Comparison of ENCODE assay signal across 8 mouse cellular contexts in the genomic region with DNA sequence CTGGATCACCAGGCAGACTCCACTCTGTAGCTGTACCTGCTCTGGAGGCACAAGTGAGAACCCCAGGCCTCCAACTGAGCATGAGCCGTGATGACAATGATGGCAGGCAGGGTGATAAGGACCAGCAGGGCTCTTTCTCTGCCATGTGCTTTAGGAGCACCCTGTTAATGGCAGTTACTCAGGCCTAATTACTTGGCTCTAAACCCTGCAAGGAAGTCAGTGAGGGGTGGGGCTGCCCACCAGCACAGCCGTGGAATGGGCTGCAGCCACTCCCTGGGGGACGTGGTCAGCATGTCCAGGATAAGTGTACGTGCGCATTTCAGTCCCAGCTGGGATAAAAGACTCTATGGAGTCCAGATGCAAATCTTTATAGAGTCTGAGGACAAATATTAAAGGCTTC. TPM values are rescaled to one million over a fixed set of nuclear protein-coding genes. Genes with fewer than 3 reads are reported as not detected.
DNase-seq lines count a peak whose midpoint lies in the region; ATAC-seq and TF ChIP-seq lines count a peak whose summit lies in the region.

No protein-coding gene starts in this region.

- peaks cover 24% of the 10 kb centered on the region for H3K4me1 ChIP-seq in midbrain, embryonic 10.5 days
- no peaks in the 10 kb centered on the region; the same call in 1 of the 2 replicates for H3K4me1 ChIP-seq in midbrain, postnatal 0 days (ENCODE audit: insufficient read depth, low read length)
- H3K4me1 ChIP-seq in limb, embryonic 10.5 days: peaks cover 8% of the 10 kb centered on the region; the same call in 1 of the 2 replicates
- no peaks in the 10 kb centered on the region for H3K4me1 ChIP-seq in stomach, embryonic 16.5 days (ENCODE audit: control insufficient read depth, insufficient read depth, low read length)

- H3K4me3 ChIP-seq in midbrain, embryonic 10.5 days: peak overlapping the region; percentile 75
- H3K4me3 ChIP-seq in midbrain, postnatal 0 days (ENCODE audit: low read depth, low read length): no peak overlapping the region
- peak overlapping the region; percentile 70 for H3K4me3 ChIP-seq in limb, embryonic 10.5 days
- H3K4me3 ChIP-seq in stomach, embryonic 16.5 days (replicated peaks; ENCODE audit: low read length): peak overlapping the region; percentile 27

- ATAC-seq in midbrain, postnatal 0 days (ENCODE audit: low FRiP score): no peak
- ATAC-seq in stomach, embryonic 16.5 days (ENCODE audit: insufficient read depth, low FRiP score): no peak; the same call in 1 of the 2 replicates

- H3K27me3 ChIP-seq in midbrain, embryonic 10.5 days (ENCODE audit: low read depth, poor library complexity, severe bottlenecking): peaks cover 100% of the 10 kb centered on the region
- peaks cover 72% of the 10 kb centered on the region for H3K27me3 ChIP-seq in midbrain, postnatal 0 days (ENCODE audit: insufficient read depth, low read length)
- peaks cover 100% of the 10 kb centered on the region for H3K27me3 ChIP-seq in limb, embryonic 10.5 days (ENCODE audit: low read depth, poor library complexity, severe bottlenecking)
- H3K27me3 ChIP-seq in stomach, embryonic 16.5 days (ENCODE audit: control insufficient read depth, insufficient read depth, low read length): peaks cover 63% of the 10 kb centered on the region

- peak; percentile 1 for DNase-seq in adrenal gland, adult 2 months
- DNase-seq in adrenal gland, postnatal 25 days: no peak
- DNase-seq in midbrain, embryonic 10.5 days (ENCODE audit: low spot score): no peak
- DNase-seq in midbrain, postnatal 0 days (ENCODE audit: low spot score): no peak
- DNase-seq in limb, embryonic 10.5 days (ENCODE audit: low spot score): no peak
- no peak for DNase-seq in spleen, adult 12 weeks (ENCODE audit: low spot score)
- DNase-seq in left cerebral cortex, postnatal 4 days: no peak

- H3K4me2 ChIP-seq in midbrain, postnatal 0 days (ENCODE audit: low read depth, low read length, poor library complexity, severe bottlenecking): no peak overlapping the region
- H3K4me2 ChIP-seq in stomach, embryonic 16.5 days (ENCODE audit: low read depth, low read length): peak overlapping the region; percentile 54

- peaks cover 19% of the 10 kb centered on the region for H3K9me3 ChIP-seq in midbrain, embryonic 10.5 days (replicated peaks)
- H3K9me3 ChIP-seq in midbrain, postnatal 0 days (ENCODE audit: low read length): no peaks in the 10 kb centered on the region
- 0 out of 2 replicates have a peak, but pooled peaks cover 5% of the 10 kb centered on the region for H3K9me3 ChIP-seq in limb, embryonic 10.5 days (replicated peaks)
- H3K9me3 ChIP-seq in stomach, embryonic 16.5 days (replicated peaks; ENCODE audit: control insufficient read depth, low read length): peaks cover 6% of the 10 kb centered on the region; the same call in 1 of the 2 replicates

- peaks cover 48% of the 10 kb centered on the region for H3K36me3 ChIP-seq in midbrain, embryonic 10.5 days
- H3K36me3 ChIP-seq in midbrain, postnatal 0 days (ENCODE audit: insufficient read depth, low read length): no peaks in the 10 kb centered on the region
- peaks cover 54% of the 10 kb centered on the region for H3K36me3 ChIP-seq in limb, embryonic 10.5 days
- peaks cover 12% of the 10 kb centered on the region; the same call in 1 of the 2 replicates for H3K36me3 ChIP-seq in stomach, embryonic 16.5 days (ENCODE audit: control insufficient read depth, insufficient read depth, low read length)

- TF ChIP-seq CTCF in midbrain, postnatal 0 days (IDR thresholded peaks at IDR 0.05): no peak

- H3K27ac ChIP-seq in midbrain, embryonic 10.5 days (replicated peaks): peak overlapping the region; percentile 97
- no peak overlapping the region for H3K27ac ChIP-seq in midbrain, postnatal 0 days (ENCODE audit: low read depth, low read length)
- no peak overlapping the region for H3K27ac ChIP-seq in limb, embryonic 10.5 days
- peak overlapping the region; percentile 34; the same call in 1 of the 2 replicates for H3K27ac ChIP-seq in stomach, embryonic 16.5 days (ENCODE audit: low read length)

- no peak overlapping the region for H3K9ac ChIP-seq in midbrain, postnatal 0 days (replicated peaks; ENCODE audit: low read length, poor library complexity, severe bottlenecking)
- H3K9ac ChIP-seq in stomach, embryonic 16.5 days (ENCODE audit: low read length): peak overlapping the region; percentile 36; the same call in 1 of the 2 replicates

- intact Hi-C loops in left cerebral cortex, postnatal 4 days (cut with DNase I): loop anchor here (10.0 kb wide), 1 partner anchor 322 kb away; no protein-coding TSS in a partner anchor

- WGBS in midbrain, embryonic 10.5 days: 42% methylated on average over 5 of the region's 5 CpGs
- WGBS in midbrain, postnatal 0 days: 40% methylated on average over 5 of the region's 5 CpGs
- 31% methylated on average over 5 of the region's 5 CpGs for WGBS in limb, embryonic 10.5 days
- WGBS in stomach, embryonic 16.5 days: 27% methylated on average over 5 of the region's 5 CpGs

RNA-seq across cellular contexts. Expression of a gene that starts 5.7 kb away (rescaled TPM):
- 10 to 100 TPM; 81.2 to 87.0 TPM for total RNA-seq in adrenal gland, adult 2 months (2021)
- polyA plus RNA-seq in adrenal gland, adult 2 months (2012; rRNA removed): 32.5 and 44.2 TPM in 2 replicates
- total RNA-seq in adrenal gland, postnatal 25 days (2021): 103 and 108 TPM in 2 replicates
- polyA plus RNA-seq in midbrain, embryonic 10.5 days (2016; fragmentation: Nextera tagmentation; extraction: Ambion mirVana): 441 and 449 TPM in 2 replicates
- total RNA-seq in midbrain, postnatal 0 days (2014; rRNA removed): 94.0 and 110 TPM in 2 replicates
- 43.9 and 44.0 TPM in 2 replicates for polyA plus RNA-seq in midbrain, postnatal 0 days (2015; fragmentation: Nextera tagmentation; extraction: Ambion mirVana)
- polyA plus RNA-seq in limb, embryonic 10.5 days (2016; fragmentation: Nextera tagmentation; extraction: Ambion mirVana): 474 and 593 TPM in 2 replicates
- 361 and 397 TPM in 2 replicates for polyA plus RNA-seq in stomach, embryonic 16.5 days (2015; fragmentation: Nextera tagmentation; extraction: Ambion mirVana)
- 10 to 100 TPM; 46.2 to 52.1 TPM for total RNA-seq in left cerebral cortex, postnatal 4 days (2021)

Comparison
In these comparisons a context has a peak if more than half of its experiments do, and no peak if none do; other contexts are left out.
1. H3K27ac ChIP-seq: peak in midbrain, embryonic 10.5 days (single experiment) and stomach, embryonic 16.5 days (single experiment); none in midbrain, postnatal 0 days (single experiment) and limb, embryonic 10.5 days (single experiment).